Mouse (Mus musculus): Measurements from ENCODE around the gene Dock7. TPM values are rescaled to one million over a fixed set of nuclear protein-coding genes. Genes with fewer than 3 reads are reported as not detected.

The Dock7 gene
- polyA plus RNA-seq, 1 experiment from 2014 or later, result 67.1 TPM

DNA sequence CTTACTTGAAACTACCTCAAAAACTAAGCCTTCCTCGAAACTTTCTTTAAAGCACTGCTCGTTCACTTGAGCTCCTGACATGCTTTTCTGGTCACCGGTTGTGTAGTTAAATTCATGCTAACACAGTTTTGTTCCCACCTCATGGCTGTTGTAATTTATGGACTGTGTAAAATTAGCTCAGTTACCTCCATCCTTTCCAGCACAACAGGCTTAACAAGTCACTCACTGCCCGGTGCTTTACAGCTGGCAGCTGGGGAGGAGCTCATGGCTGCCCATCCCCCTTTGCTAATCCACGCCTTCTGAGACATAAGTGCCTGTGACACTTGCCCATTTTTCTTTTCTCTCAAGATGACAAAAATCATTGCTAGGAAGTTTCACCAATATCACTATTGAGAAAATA is 56.2 kb downstream of the Dock7 start:
- Histone ChIP-seq H3K27ac (peak overlapping the region; percentile 39; the same call in 1 of the 2 replicates), H3K4me1 (peaks cover 15% of the 10 kb centered on the region), H3K9me3 (no peaks in the 10 kb centered on the region), H3K27me3 (no peaks in the 10 kb centered on the region), H3K4me3 (no peak overlapping the region), H3K9ac (no peak overlapping the region), H3K4me2 (replicated peaks) (no peak overlapping the region), H3K36me3 (peaks cover 36% of the 10 kb centered on the region)
- peak; percentile 79; the same call in 1 of the 2 replicates for ATAC-seq (ENCODE audit: low FRiP score, low read depth)
- 15% methylated on average over 5 of the region's 5 CpGs for WGBS

DNA sequence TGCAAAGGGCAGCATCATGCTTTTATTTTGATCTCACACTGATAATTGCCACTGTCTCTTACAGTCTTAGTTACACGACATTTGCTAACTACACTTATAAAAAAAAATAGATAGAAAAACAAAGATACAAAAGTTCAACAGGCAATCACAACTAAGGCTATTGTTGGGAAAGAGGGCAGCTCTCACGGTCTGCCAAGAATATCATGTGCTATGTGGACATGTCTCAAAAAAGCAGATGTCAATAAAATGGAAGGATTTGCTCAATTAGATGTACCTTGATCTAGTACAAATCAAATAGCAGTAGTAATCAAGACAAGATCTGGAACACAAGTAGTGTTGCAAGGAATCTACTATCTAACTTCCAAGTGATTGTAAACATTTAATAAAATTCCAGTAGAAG is 72.1 kb downstream of the Dock7 start:
- no peaks in the 10 kb centered on the region for H3K4me1 ChIP-seq
- no peaks in the 10 kb centered on the region for H3K9me3 ChIP-seq
- H3K36me3 ChIP-seq, result peaks cover 44% of the 10 kb centered on the region
- no peaks in the 10 kb centered on the region for H3K27me3 ChIP-seq
- H3K4me2 ChIP-seq (replicated peaks), result no peak overlapping the region
- ATAC-seq (ENCODE audit: low FRiP score, low read depth), result no peak
- 87% methylated on average over 2 of the region's 2 CpGs for WGBS
- no peak overlapping the region for H3K9ac ChIP-seq
- no peak overlapping the region for H3K27ac ChIP-seq
- H3K4me3 ChIP-seq, result no peak overlapping the region

DNA sequence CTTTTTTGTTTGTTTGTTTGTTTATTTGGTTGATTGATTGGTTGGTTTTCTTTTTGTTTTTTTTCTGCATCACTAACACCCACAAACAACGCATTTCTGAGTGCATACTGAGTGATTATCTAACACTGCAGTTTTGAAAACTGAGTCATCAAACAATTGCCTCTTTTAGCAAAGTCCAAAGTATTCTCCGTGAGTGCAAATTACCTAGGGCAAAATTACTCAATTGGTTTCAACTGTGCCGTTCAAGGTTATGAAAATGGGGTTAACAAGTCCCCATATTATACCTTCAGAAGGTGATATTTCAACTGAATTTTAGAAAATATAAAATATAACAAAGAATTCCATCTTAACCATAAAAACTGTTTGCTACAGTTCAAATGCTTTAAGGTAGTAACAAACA is 74.2 kb downstream of the Dock7 start:
- ATAC-seq (ENCODE audit: low FRiP score, low read depth), result no peak
- no peaks in the 10 kb centered on the region for H3K27me3 ChIP-seq
- H3K9me3 ChIP-seq, result peaks cover 5% of the 10 kb centered on the region; the same call in 1 of the 2 replicates
- peaks cover 47% of the 10 kb centered on the region for H3K36me3 ChIP-seq
- 70% methylated on average over 3 of the region's 3 CpGs for WGBS
- no peak overlapping the region for H3K27ac ChIP-seq
- no peak overlapping the region for H3K4me2 ChIP-seq (replicated peaks)
- H3K4me3 ChIP-seq, result no peak overlapping the region
- no peak overlapping the region for H3K9ac ChIP-seq
- H3K4me1 ChIP-seq, result no peaks in the 10 kb centered on the region

DNA sequence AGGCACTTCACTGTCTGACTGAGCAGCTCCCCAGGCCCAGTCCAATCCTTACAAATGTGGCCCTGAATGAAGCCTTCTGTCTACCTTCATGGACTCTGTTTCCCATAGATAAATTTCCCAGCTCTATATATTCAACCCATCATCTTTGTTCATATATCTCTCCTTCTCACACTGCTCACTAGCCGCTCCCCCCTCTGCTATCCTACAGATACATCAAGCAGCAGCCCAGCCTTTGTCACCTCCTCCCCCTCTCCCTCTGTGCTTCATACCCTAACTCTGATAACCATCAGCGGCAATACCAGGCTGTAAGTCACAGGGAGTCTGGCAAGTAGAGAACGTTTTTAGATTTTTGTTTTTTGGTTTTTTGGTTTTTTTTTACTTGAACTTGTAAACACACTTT is 75.9 kb downstream of the Dock7 start:
- no peak for ATAC-seq (ENCODE audit: low FRiP score, low read depth)
- peaks cover 51% of the 10 kb centered on the region for H3K36me3 ChIP-seq
- no peak overlapping the region for H3K27ac ChIP-seq
- no peaks in the 10 kb centered on the region for H3K27me3 ChIP-seq
- no peaks in the 10 kb centered on the region for H3K4me1 ChIP-seq
- no peak overlapping the region for H3K4me2 ChIP-seq (replicated peaks)
- H3K4me3 ChIP-seq, result no peak overlapping the region
- no peak overlapping the region for H3K9ac ChIP-seq
- peaks cover 5% of the 10 kb centered on the region; the same call in 1 of the 2 replicates for H3K9me3 ChIP-seq
- 88% methylated on average over 3 of the region's 3 CpGs for WGBS

DNA sequence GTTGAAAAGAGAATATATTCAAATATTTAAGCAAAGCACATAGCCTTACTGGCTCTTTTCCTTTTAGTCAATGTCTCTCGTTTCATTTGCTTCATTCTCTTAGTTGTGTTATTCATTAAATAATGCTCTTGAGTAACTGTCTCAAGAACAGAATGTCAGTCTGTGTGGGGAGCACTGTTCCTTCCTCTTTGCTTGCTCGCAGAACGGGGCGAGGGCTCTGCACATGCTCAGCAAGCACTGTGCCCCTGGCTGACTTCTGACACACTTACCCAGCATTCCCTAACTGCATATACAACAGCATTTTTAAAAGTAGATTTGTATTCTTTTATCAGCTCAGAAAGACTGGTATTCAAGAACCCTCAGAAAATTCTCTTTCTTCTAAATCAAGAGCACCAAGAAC is 87.8 kb downstream of the Dock7 start:
- peaks cover 4% of the 10 kb centered on the region; the same call in 1 of the 2 replicates for H3K36me3 ChIP-seq
- no peak for ATAC-seq (ENCODE audit: low FRiP score, low read depth)

DNA sequence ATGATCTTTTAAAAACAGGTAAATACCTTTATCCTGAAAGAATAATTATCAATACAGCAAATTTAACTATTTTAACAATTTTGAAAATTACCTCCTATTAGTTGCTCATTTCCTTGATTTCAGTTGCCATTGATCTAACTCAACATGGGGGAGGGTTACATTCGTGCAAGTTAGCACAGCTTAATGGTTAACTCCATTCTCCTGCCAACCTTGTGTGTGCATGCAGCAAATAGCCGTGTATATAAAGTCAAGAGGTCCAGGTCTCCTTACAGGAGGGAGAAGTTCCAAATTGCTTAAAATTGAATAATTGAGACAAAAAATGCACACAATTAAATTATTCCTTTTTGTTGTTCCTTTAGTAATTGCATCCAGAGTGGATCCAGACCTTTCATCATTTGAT is 90.0 kb downstream of the Dock7 start, which contains the start of gene Angptl3:
Gene Angptl3 (plus strand): TSS at position 269 of the 400 bp plus-strand sequence.
- Histone ChIP-seq H3K9me3 (no peaks in the 10 kb centered on the region), H3K4me3 (no peak within 1 kb of the TSS), H3K27ac (no peak within 1 kb of the TSS), H3K4me2 (replicated peaks) (no peak within 1 kb of the TSS), H3K4me1 (no peaks in the 10 kb centered on the region), H3K36me3 (peaks cover 3% of the 10 kb centered on the region), H3K9ac (no peak within 1 kb of the TSS), H3K27me3 (no peaks in the 10 kb centered on the region)
- 82% methylated on average over 2 of the region's 2 CpGs for WGBS
- no peak for ATAC-seq (ENCODE audit: low FRiP score, low read depth)

More for the DNA sequence above, 87.8 kb downstream of the Dock7 start:
- no peak overlapping the region for H3K4me3 ChIP-seq
- H3K9me3 ChIP-seq, result no peaks in the 10 kb centered on the region
- no peaks in the 10 kb centered on the region for H3K27me3 ChIP-seq
- no peak overlapping the region for H3K27ac ChIP-seq
- no peak overlapping the region for H3K9ac ChIP-seq
- 83% methylated on average over 4 of the region's 4 CpGs for WGBS
- no peaks in the 10 kb centered on the region for H3K4me1 ChIP-seq
- no peak overlapping the region for H3K4me2 ChIP-seq (replicated peaks)

DNA sequence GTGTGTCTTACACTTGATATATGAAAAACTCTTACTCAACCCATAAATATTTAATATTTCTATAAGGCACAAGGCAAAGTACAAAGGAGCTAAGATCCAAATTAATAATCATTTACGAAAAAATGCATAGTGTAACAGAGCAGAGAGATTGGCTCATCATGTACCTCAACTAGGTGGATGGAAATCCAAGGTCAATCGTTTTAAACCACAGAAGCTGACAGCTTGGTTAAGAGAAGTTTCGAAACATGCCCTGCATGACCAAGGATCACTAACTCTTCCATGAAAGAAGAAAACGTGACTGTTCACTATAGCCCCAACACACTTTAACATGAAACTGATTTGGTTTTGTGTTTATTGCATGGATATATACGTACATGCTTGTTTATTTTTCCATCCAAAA is 92.3 kb downstream of the Dock7 start:
- H3K4me3 ChIP-seq, result no peak overlapping the region
- H3K4me2 ChIP-seq (replicated peaks), result no peak overlapping the region
- no peak for ATAC-seq (ENCODE audit: low FRiP score, low read depth)
- H3K9me3 ChIP-seq, result no peaks in the 10 kb centered on the region
- H3K27me3 ChIP-seq, result no peaks in the 10 kb centered on the region
- no peaks in the 10 kb centered on the region for H3K4me1 ChIP-seq
- peaks cover 7% of the 10 kb centered on the region; the same call in 1 of the 2 replicates for H3K36me3 ChIP-seq
- H3K9ac ChIP-seq, result no peak overlapping the region
- 93% methylated on average over 5 of the region's 5 CpGs for WGBS
- H3K27ac ChIP-seq, result no peak overlapping the region

DNA sequence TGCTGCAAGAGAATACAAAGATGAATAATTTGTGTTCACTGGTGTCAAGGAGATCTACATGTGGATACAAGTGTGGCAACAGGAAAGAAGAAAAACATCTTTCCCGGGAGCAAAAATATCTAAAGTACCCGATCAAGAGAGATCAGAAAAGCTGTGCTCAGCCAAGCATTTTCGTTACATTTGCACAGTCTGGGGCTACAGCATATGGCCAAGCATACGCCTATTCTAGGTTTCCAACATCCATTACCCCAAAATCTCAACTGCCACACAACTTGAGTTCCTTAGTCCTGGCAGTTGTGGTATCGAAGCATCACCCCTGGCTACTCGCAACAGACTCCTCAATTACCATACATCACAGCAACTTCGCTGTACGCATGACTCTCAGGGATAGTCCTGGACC is 98.5 kb downstream of the Dock7 start:
- no peaks in the 10 kb centered on the region for H3K9me3 ChIP-seq
- H3K9ac ChIP-seq, result no peak overlapping the region
- H3K4me2 ChIP-seq (replicated peaks), result no peak overlapping the region
- H3K27me3 ChIP-seq, result no peaks in the 10 kb centered on the region
- no peak overlapping the region for H3K27ac ChIP-seq
- no peak overlapping the region for H3K4me3 ChIP-seq
- no peaks in the 10 kb centered on the region for H3K4me1 ChIP-seq
- WGBS, result 95% methylated on average over 8 of the region's 8 CpGs
- peaks cover 31% of the 10 kb centered on the region for H3K36me3 ChIP-seq
- no peak for ATAC-seq (ENCODE audit: low FRiP score, low read depth)

DNA sequence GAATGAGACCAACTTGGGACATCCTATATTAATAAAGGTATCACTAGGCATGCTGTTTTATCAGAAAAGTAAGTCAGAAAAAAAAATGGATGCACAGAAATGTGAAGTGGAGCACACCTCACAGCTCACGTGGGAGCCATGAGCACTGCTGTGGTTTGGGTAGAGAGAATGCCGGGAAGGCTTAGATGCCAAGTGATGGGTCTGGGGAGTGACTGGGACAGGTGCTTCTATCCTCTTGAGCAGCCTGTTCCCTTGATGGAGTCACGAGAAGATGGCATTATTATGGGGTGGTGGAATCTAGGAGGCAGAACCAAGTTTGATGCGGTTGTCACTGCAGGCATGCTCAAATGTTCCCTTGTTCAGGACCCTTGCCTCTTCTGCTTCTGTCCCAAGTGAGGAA is 109.7 kb downstream of the Dock7 start:
- no peaks in the 10 kb centered on the region for H3K9me3 ChIP-seq
- H3K4me1 ChIP-seq, result no peaks in the 10 kb centered on the region
- WGBS, result 92% methylated on average over 4 of the region's 4 CpGs
- H3K27me3 ChIP-seq, result no peaks in the 10 kb centered on the region
- H3K4me3 ChIP-seq, result no peak overlapping the region
- no peak overlapping the region for H3K9ac ChIP-seq
- no peak for ATAC-seq (ENCODE audit: low FRiP score, low read depth)
- H3K27ac ChIP-seq, result no peak overlapping the region
- H3K4me2 ChIP-seq (replicated peaks), result no peak overlapping the region
- H3K36me3 ChIP-seq, result peaks cover 64% of the 10 kb centered on the region

DNA sequence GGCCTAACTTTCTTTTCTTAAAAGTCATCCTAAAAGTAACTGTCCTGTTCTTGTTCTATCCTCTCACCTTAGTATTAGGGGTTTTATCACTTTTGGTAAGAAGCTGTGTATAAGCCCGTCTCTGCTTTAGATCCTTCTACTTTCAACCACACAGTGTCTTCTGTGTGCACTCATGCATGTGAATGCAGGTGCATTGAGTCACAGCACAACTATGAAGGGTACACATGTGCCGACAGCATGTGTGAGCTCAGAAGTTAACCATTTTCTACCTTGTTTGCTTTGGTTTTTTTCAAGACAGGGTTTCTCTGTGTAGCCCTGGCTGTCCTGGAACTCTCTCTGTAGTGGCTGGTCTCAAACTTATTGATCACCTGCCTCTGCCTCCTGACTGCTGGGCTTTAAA is 114.4 kb downstream of the Dock7 start:
- no peak overlapping the region for H3K4me2 ChIP-seq (replicated peaks)
- no peak overlapping the region for H3K4me3 ChIP-seq
- H3K27ac ChIP-seq, result no peak overlapping the region
- H3K9me3 ChIP-seq, result no peaks in the 10 kb centered on the region
- no peak for ATAC-seq (ENCODE audit: low FRiP score, low read depth)
- no peaks in the 10 kb centered on the region for H3K4me1 ChIP-seq
- no peak overlapping the region for H3K9ac ChIP-seq
- H3K36me3 ChIP-seq, result peaks cover 54% of the 10 kb centered on the region
- WGBS, result 69% methylated on average over 2 of the region's 2 CpGs
- no peaks in the 10 kb centered on the region for H3K27me3 ChIP-seq

DNA sequence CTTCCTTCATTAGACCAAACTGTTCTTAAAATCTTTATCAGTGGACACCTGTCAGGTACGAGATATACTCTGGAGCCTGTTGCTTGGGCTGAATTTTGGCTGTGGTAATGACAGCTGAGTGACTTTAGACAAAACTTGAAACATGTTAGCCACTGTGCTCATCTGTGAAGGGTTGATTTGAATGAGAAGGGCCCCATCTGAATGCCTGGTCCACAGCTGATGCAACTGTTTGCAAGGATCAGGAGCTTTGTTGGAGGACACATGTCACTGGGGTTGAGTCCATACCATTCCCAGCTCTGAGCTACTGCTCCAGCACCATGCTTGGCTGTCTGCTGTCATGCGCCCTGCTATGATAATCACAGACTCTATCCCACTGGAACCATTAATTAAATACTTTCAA is 115.1 kb downstream of the Dock7 start:
- H3K27me3 ChIP-seq, result no peaks in the 10 kb centered on the region
- 96% methylated on average over 2 of the region's 2 CpGs for WGBS
- no peaks in the 10 kb centered on the region for H3K9me3 ChIP-seq
- H3K9ac ChIP-seq, result no peak overlapping the region
- no peak overlapping the region for H3K4me2 ChIP-seq (replicated peaks)
- peaks cover 48% of the 10 kb centered on the region for H3K36me3 ChIP-seq
- no peak overlapping the region for H3K27ac ChIP-seq
- no peak for ATAC-seq (ENCODE audit: low FRiP score, low read depth)
- H3K4me3 ChIP-seq, result no peak overlapping the region
- no peaks in the 10 kb centered on the region for H3K4me1 ChIP-seq

DNA sequence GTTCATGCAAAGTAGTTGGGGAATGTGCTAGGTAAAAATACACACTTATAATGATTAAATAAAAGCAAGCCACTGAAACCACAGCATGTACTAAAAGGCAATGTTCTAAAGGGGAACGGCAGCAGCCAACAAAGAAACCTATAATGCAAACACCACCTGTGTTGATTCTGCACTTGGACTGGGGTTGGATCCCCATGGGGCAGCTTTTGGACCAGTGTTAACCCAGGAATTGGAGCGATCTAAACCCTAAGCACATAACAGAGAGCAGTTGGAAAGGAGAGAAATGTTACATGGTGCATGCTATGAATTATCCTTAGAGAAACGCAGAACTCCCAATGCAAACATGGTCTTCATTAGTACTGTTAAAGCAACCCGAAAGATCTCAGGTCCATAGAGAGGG is 127.2 kb downstream of the Dock7 start:
- ATAC-seq (ENCODE audit: low FRiP score, low read depth), result peak; percentile 54; the same call in 1 of the 2 replicates
- WGBS, result 56% methylated on average over 4 of the region's 4 CpGs
- Histone ChIP-seq H3K4me2 (replicated peaks) (no peak overlapping the region), H3K4me1 (0 out of 2 replicates have a peak, but pooled peaks cover 5% of the 10 kb centered on the region), H3K4me3 (no peak overlapping the region), H3K9me3 (no peaks in the 10 kb centered on the region), H3K36me3 (peaks cover 27% of the 10 kb centered on the region), H3K27ac (no peak overlapping the region), H3K9ac (no peak overlapping the region), H3K27me3 (no peaks in the 10 kb centered on the region)

DNA sequence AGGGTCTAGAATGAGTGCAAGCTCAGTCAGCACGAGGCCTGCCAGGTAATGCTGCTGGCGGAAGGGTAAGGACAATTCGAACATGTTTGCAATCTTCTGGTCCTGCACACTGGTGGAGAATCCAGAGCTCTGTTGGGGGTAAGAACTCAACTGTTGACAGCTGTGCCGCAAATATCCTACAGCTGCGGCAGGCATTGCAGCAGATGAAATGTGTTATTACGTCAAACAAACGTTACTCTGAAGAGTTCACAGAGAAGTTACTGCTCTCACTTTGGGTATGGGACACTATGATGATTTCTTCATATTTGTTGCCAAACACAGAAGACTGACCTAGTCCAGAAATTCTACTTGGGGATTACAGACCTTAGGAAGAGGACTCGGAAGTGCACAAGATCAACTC is 136.0 kb downstream of the Dock7 start:
- ATAC-seq (ENCODE audit: low FRiP score, low read depth), result no peak
- WGBS, result 80% methylated on average over 8 of the region's 8 CpGs
- Histone ChIP-seq H3K36me3 (peaks cover 62% of the 10 kb centered on the region), H3K27me3 (no peaks in the 10 kb centered on the region), H3K4me1 (no peaks in the 10 kb centered on the region), H3K4me3 (no peak overlapping the region), H3K9me3 (no peaks in the 10 kb centered on the region), H3K9ac (no peak overlapping the region), H3K4me2 (replicated peaks) (no peak overlapping the region), H3K27ac (no peak overlapping the region)
